Mouse (Mus musculus) MEL (cell line): ENCODE results near the gene Eif1b. TPM values are rescaled to one million over a fixed set of nuclear protein-coding genes. Genes with fewer than 3 reads are reported as not detected.
A peak's percentile ranks its signal among the peaks of the same experiment; 100 is the strongest.

Experiments used
- DNase-seq: peaks from one replicate; pipeline ENCODE4 v3.0.0; 2011; ENCODE audit warnings: low read depth, low spot score
- H3K27ac ChIP-seq: 2 replicates; pipeline ENCODE4 v1.5.1; 2012; ENCODE audit warnings: low read depth, mild to moderate bottlenecking, control low read depth, low read length, moderate library complexity; ENCODE audit not compliant: control insufficient read depth
- H3K27me3 ChIP-seq, 2 experiments: fragments of 150-350 bp in 1 of 2; sonication (generic) in 1 of 2; 2 replicates each; pipeline ENCODE4 v1.6.1; 2012; ENCODE audit warnings: low read length in 2 of 2, mild to moderate bottlenecking in 2 of 2, improper control_type of control experiment in 1 of 2, moderate library complexity in 1 of 2; ENCODE audit not compliant: insufficient read depth in 2 of 2, control insufficient read depth in 1 of 2
- H3K36me3 ChIP-seq, 2 experiments: 2 replicates each; pipeline ENCODE4 v1.6.1; 2012 to 2014; ENCODE audit warnings: low read length in 2 of 2, improper control_type of control experiment in 1 of 2, inconsistent platforms in 1 of 2, mild to moderate bottlenecking in 1 of 2; ENCODE audit not compliant: insufficient read depth in 2 of 2, control insufficient read depth in 1 of 2
- H3K4me1 ChIP-seq, 2 experiments: fragments of 150-350 bp in 1 of 2; sonication (generic) in 1 of 2; 2 replicates each; pipeline ENCODE4 v1.6.1; 2012; ENCODE audit warnings: low read length in 2 of 2, improper control_type of control experiment in 1 of 2, mild to moderate bottlenecking in 1 of 2; ENCODE audit not compliant: insufficient read depth in 2 of 2, control insufficient read depth in 1 of 2
- H3K4me3 ChIP-seq, 2 experiments: fragments of 150-350 bp in 1 of 2; sonication (generic) in 1 of 2; 2 replicates each; pipeline ENCODE4 v1.5.1; 2012; ENCODE audit warnings: low read depth in 2 of 2, low read length in 2 of 2, mild to moderate bottlenecking in 2 of 2, moderate library complexity in 2 of 2, control low read depth in 1 of 2, improper control_type of control experiment in 1 of 2; ENCODE audit not compliant: control insufficient read depth in 1 of 2, insufficient read depth in 1 of 2
- H3K79me2 ChIP-seq: 2 replicates; pipeline ENCODE4 v1.6.1; 2012; ENCODE audit warnings: mild to moderate bottlenecking, low read length, moderate library complexity; ENCODE audit not compliant: control insufficient read depth, poor library complexity, insufficient read depth
- H3K9ac ChIP-seq: 2 replicates; pipeline ENCODE4 v1.6.1; 2012; ENCODE audit warnings: low read depth, mild to moderate bottlenecking, control low read depth, low read length, moderate library complexity; ENCODE audit not compliant: control insufficient read depth, poor library complexity, severe bottlenecking
- H3K9me3 ChIP-seq: fragments of 150-350 bp; sonication (generic); replicated peaks from 2 replicates; pipeline ENCODE4 v1.6.1; 2012; ENCODE audit warnings: mild to moderate bottlenecking, low read length, improper control_type of control experiment, moderate library complexity; ENCODE audit not compliant: insufficient read depth
- BHLHE40 ChIP-seq: IDR thresholded peaks from 2 replicates; pipeline ENCODE4 v1.6.1; 2012; ENCODE audit warnings: low read depth, mild to moderate bottlenecking, inconsistent platforms, low read length, improper control_type of control experiment, borderline replicate concordance
- CTCF ChIP-seq, 3 experiments: IDR thresholded peaks in 2 of 3; conservative IDR thresholded peaks in 1 of 3; 2 replicates each; pipeline ENCODE4 v1.5.1; 2011 to 2012; ENCODE audit warnings: low read length in 3 of 3, low read depth in 2 of 3, mild to moderate bottlenecking in 2 of 3, improper control_type of control experiment in 1 of 3, inconsistent platforms in 1 of 3, mixed read lengths in 1 of 3, moderate library complexity in 1 of 3; ENCODE audit not compliant: control insufficient read depth in 1 of 3, insufficient read depth in 1 of 3, poor library complexity in 1 of 3, severe bottlenecking in 1 of 3
- KAT2A ChIP-seq: conservative IDR thresholded peaks from 2 replicates; pipeline ENCODE4 v1.6.1; 2012; ENCODE audit warnings: low read depth, low read length, improper control_type of control experiment, inconsistent platforms
- MAFK ChIP-seq: IDR thresholded peaks from 2 replicates; pipeline ENCODE4 v1.6.1; 2011; ENCODE audit warnings: low read depth, mild to moderate bottlenecking, low read length, improper control_type of control experiment, borderline replicate concordance
- MAZ ChIP-seq: IDR thresholded peaks from 2 replicates; pipeline ENCODE4 v1.6.1; 2012; ENCODE audit warnings: low read depth, mild to moderate bottlenecking, inconsistent platforms, low read length, improper control_type of control experiment
- POLR2A ChIP-seq, 2 experiments: IDR thresholded peaks; 2 replicates each; pipeline ENCODE4 v1.6.1; 2011 to 2012; ENCODE audit warnings: low read length in 2 of 2, mild to moderate bottlenecking in 2 of 2, control low read depth in 1 of 2, improper control_type of control experiment in 1 of 2, low read depth in 1 of 2, moderate library complexity in 1 of 2; ENCODE audit not compliant: control insufficient read depth in 1 of 2, insufficient read depth in 1 of 2, poor library complexity in 1 of 2
- POLR2AphosphoS2 ChIP-seq: IDR thresholded peaks from 2 replicates; pipeline ENCODE4 v1.6.1; 2011; ENCODE audit warnings: low read length, improper control_type of control experiment
- RAD21 ChIP-seq: IDR thresholded peaks from 2 replicates; pipeline ENCODE4 v1.6.1; 2011; ENCODE audit warnings: mild to moderate bottlenecking, low read depth, low read length, improper control_type of control experiment
- SMC3 ChIP-seq: IDR thresholded peaks from 2 replicates; pipeline ENCODE4 v1.6.1; 2011; ENCODE audit warnings: low read depth, low read length, improper control_type of control experiment
- UBTF ChIP-seq: IDR thresholded peaks from 2 replicates; pipeline ENCODE4 v1.6.1; 2012; ENCODE audit warnings: low read depth, mild to moderate bottlenecking, inconsistent platforms, low read length, improper control_type of control experiment, moderate library complexity, borderline replicate concordance; ENCODE audit not compliant: insufficient read depth
- USF1 ChIP-seq: IDR thresholded peaks from 2 replicates; pipeline ENCODE4 v1.6.1; 2014; ENCODE audit warnings: low read depth, mild to moderate bottlenecking, inconsistent platforms, low read length, improper control_type of control experiment, moderate library complexity
- ZNF384 ChIP-seq: IDR thresholded peaks from 2 replicates; pipeline ENCODE4 v1.6.1; 2012; ENCODE audit warnings: low read depth, mild to moderate bottlenecking, inconsistent platforms, low read length, improper control_type of control experiment
- polyA plus RNA-seq, 2 experiments: library from polyadenylated mRNA; stranded (reverse) in 1 of 2; unstranded in 1 of 2; fragments of >175 nt in 1 of 2; fragments of >200 nt in 1 of 2; gene quantifications; 2 replicates each; pipeline versions ENCODE4 v1.2.1 to v1.2.4; 2012; ENCODE audit warnings: low replicate concordance in 2 of 2, low read depth in 1 of 2; ENCODE audit not compliant: insufficient read length in 2 of 2, insufficient read depth in 1 of 2, missing spikeins in 1 of 2
- total RNA-seq: library from RNA; depleted of rRNA; stranded (reverse); fragments of 300-350 nt; gene quantifications from 2 replicates; pipeline ENCODE4 v1.2.3, GENCODE M21; 2012

Gene Eif1b
- total and polyA plus RNA-seq, 3 experiments, result 54.3 to 110 TPM; not detected in 1

DNA sequence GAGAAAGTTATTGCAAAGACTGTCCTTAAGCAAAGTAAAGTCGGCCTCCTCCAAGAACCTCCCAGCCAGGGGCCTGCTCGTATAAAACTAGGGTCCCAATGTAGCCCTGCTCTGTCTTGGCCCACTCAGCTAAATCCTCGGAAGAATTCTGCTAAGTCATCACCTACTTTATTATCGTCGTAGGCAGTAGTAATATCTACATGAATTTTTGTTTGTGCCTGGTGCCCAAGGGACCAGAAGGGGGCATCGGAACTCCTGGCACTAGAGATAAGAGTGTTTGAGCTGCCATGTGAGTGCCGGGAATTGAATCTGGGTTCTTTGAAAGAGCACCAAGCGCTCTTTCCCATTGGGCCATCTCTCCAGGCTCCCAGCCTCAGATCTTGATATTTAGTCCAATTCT is 35.9 kb downstream of the Eif1b start:
- no peaks in the 10 kb centered on the region; a peak in 1 of 4 replicates for H3K27me3 ChIP-seq
- no peaks in the 10 kb centered on the region for H3K9me3 ChIP-seq
- no peaks in the 10 kb centered on the region for H3K4me1 ChIP-seq
- no peak overlapping the region for H3K4me3 ChIP-seq
- no peaks in the 10 kb centered on the region for H3K36me3 ChIP-seq
- DNase-seq, result peak; percentile 13
- TF ChIP-seq CTCF (IDR thresholded peaks at IDR 0.05 in 2 of 3, conservative IDR thresholded peaks at IDR 0.05 in 1 of 3; ENCODE audit: control insufficient read depth in 1 of 3, insufficient read depth in 1 of 3, low read depth in 2 of 3, low read length in 3 of 3, poor library complexity in 1 of 3, severe bottlenecking in 1 of 3) (peak in 1 of 3 experiments; percentile 23; a peak in 1 of 6 replicates), KAT2A (no peak)
- H3K79me2 ChIP-seq, result no peaks in the 10 kb centered on the region
- no peak overlapping the region for H3K27ac ChIP-seq
- H3K9ac ChIP-seq, result no peak overlapping the region

DNA sequence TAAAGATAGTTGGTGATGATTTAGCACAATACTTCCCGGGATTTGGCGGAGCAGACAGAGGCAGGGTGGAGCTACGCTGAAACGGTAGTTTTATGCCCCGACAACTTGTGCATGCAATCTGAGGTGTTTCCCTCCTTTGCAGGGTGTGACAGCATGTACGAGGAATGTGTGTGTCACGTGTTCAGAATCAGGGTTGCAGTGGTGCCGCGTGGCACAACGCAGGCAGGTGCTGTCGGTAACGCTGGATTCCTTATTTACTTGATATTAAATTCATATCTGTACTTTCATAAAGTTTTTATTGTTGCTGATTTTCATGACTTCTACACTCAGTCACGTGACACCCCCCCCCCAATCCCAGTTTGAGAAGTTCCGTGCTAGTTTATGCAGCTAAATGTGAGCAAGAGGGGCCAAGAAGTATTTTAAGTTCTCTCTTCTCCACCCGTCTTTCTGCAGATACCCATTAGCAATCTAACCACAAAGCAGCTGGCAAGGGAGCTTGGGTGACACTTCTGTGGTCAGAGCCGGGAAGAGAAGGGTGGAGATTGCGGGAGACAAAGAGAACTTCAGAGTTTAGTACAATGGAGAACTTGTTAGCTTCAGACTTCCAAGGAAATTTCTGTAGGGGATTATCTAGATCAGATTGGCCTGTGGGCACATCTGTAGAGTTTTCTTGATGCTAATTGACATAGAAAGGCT is 36.9 kb downstream of the Eif1b start:
- Histone ChIP-seq H3K9ac (no peak overlapping the region), H3K4me1 (no peaks in the 10 kb centered on the region)
- TF ChIP-seq POLR2AphosphoS2, result no peak
- 0 out of 2 replicates have a peak, but pooled peaks have one; percentile 13 for TF ChIP-seq USF1
- TF ChIP-seq, all 39 proteins: peak for 1
- Histone ChIP-seq H3K27ac (no peak overlapping the region), H3K79me2 (no peaks in the 10 kb centered on the region), H3K36me3 (no peaks in the 10 kb centered on the region), H3K4me3 (no peak overlapping the region), H3K9me3 (no peaks in the 10 kb centered on the region), H3K27me3 (no peaks in the 10 kb centered on the region; a peak in 1 of 4 replicates)
- DNase-seq, result no peak

- DNase-seq, result no peak
- no peak for TF ChIP-seq MAZ
- no peak for TF ChIP-seq MAFK
- TF ChIP-seq USF1, result no peak
- TF ChIP-seq POLR2AphosphoS2, result no peak
- TF ChIP-seq ZNF384, result no peak
- TF ChIP-seq UBTF, result no peak
- TF ChIP-seq SMC3, result no peak
- no peak for TF ChIP-seq RAD21
- TF ChIP-seq POLR2A (IDR thresholded peaks at IDR 0.05; ENCODE audit: control insufficient read depth in 1 of 2, insufficient read depth in 1 of 2, low read depth in 1 of 2, low read length in 2 of 2, poor library complexity in 1 of 2), result no peak
- no peak for TF ChIP-seq BHLHE40
- no peak overlapping the region for H3K9ac ChIP-seq
Measured at GRCm38 (mm10) chr9:120530471-120530870, 38.4 kb downstream of the Eif1b start.

More at GRCm38 (mm10) chr9:120530471-120530870, 38.4 kb downstream of the Eif1b start:
- no peaks in the 10 kb centered on the region for H3K79me2 ChIP-seq
- H3K9me3 ChIP-seq, result no peaks in the 10 kb centered on the region
- H3K4me3 ChIP-seq, result no peak overlapping the region
- H3K27me3 ChIP-seq, result no peaks in the 10 kb centered on the region; a peak in 1 of 4 replicates
- no peaks in the 10 kb centered on the region for H3K36me3 ChIP-seq
- no peaks in the 10 kb centered on the region for H3K4me1 ChIP-seq
- no peak overlapping the region for H3K27ac ChIP-seq
